Mouse (Mus musculus): ENCODE results near the gene Ifrd2. TPM values are rescaled to one million over a fixed set of nuclear protein-coding genes. Genes with fewer than 3 reads are reported as not detected.
"Not testable (repeated sequence)": the region's sequence is repeated elsewhere in the genome, so short reads cannot be mapped to it uniquely, and the experiment has no call there.

Gene Ifrd2
- total RNA-seq, 2 experiments from 2014 or later = 31.8 to 35.2 TPM

- peak; percentile 64 to 72 for DNase-seq (ENCODE audit: low spot score in 2 of 2)
Measured at GRCm38 (mm10) chr9:107551117-107551889, 36.1 kb upstream of the Ifrd2 start, which contains the start of gene Rassf1. TSS of gene Rassf1 (plus strand) at chr9:107551555.

- DNase-seq (ENCODE audit: low spot score in 2 of 2) = no peak
Measured at GRCm38 (mm10) chr9:107551890-107552355, 35.5 kb upstream of the Ifrd2 start.

GRCm38 (mm10) chr9:107552690-107553393 lies 34.6 kb upstream of the Ifrd2 start:
- no peak for DNase-seq (ENCODE audit: low spot score in 2 of 2)

- DNase-seq (ENCODE audit: low spot score in 2 of 2) = no peak
Measured at GRCm38 (mm10) chr9:107553541-107554318, 33.7 kb upstream of the Ifrd2 start.

- DNase-seq (ENCODE audit: low spot score in 2 of 2) = peak; percentile 89 to 95
Measured at GRCm38 (mm10) chr9:107554319-107554825, 33.1 kb upstream of the Ifrd2 start.

GRCm38 (mm10) chr9:107555031-107555457 lies 32.4 kb upstream of the Ifrd2 start:
- DNase-seq (ENCODE audit: low spot score in 2 of 2) = peak in 1 of 2 experiments; percentile 64

GRCm38 (mm10) chr9:107555701-107556100 lies 31.7 kb upstream of the Ifrd2 start:
- no peak for DNase-seq (ENCODE audit: low spot score in 2 of 2)

GRCm38 (mm10) chr9:107556346-107556745 lies 31.1 kb upstream of the Ifrd2 start:
- no peak for DNase-seq (ENCODE audit: low spot score in 2 of 2)

- peak; percentile 83 to 92 for DNase-seq (ENCODE audit: low spot score in 2 of 2)
Measured at GRCm38 (mm10) chr9:107563029-107563581, 24.3 kb upstream of the Ifrd2 start, which contains the start of gene Tusc2. TSS of gene Tusc2 (plus strand) at chr9:107563255.

- not testable (repeated sequence) for DNase-seq (ENCODE audit: low spot score in 2 of 2)
Measured at GRCm38 (mm10) chr9:107565556-107565955, 21.9 kb upstream of the Ifrd2 start.

GRCm38 (mm10) chr9:107566041-107566709 lies 21.3 kb upstream of the Ifrd2 start:
- DNase-seq (ENCODE audit: low spot score in 2 of 2) = peak in 1 of 2 experiments; percentile 79

- no peak for DNase-seq (ENCODE audit: low spot score in 2 of 2)
Measured at GRCm38 (mm10) chr9:107566855-107567254, 20.6 kb upstream of the Ifrd2 start.

GRCm38 (mm10) chr9:107567702-107568319 lies 19.6 kb upstream of the Ifrd2 start, which contains the start of gene Hyal2:
TSS of gene Hyal2 (plus strand) at chr9:107567945.
- no peak for DNase-seq (ENCODE audit: low spot score in 2 of 2)

GRCm38 (mm10) chr9:107568331-107569261 lies 18.8 kb upstream of the Ifrd2 start:
- peak; percentile 68 to 85 for DNase-seq (ENCODE audit: low spot score in 2 of 2)

GRCm38 (mm10) chr9:107569270-107569669 lies 18.2 kb upstream of the Ifrd2 start:
- DNase-seq (ENCODE audit: low spot score in 2 of 2) = no peak

GRCm38 (mm10) chr9:107570016-107570415 lies 17.4 kb upstream of the Ifrd2 start:
- DNase-seq (ENCODE audit: low spot score in 2 of 2) = no peak

- no peak for DNase-seq (ENCODE audit: low spot score in 2 of 2)
Measured at GRCm38 (mm10) chr9:107570845-107571244, 16.6 kb upstream of the Ifrd2 start.

GRCm38 (mm10) chr9:107571534-107572326 lies 15.7 kb upstream of the Ifrd2 start:
- no peak for DNase-seq (ENCODE audit: low spot score in 2 of 2)
